Mouse (Mus musculus): ENCODE results near the gene Cdc42bpg. TPM values are rescaled to one million over a fixed set of nuclear protein-coding genes. Genes with fewer than 3 reads are reported as not detected.

The Cdc42bpg gene
- total and polyA plus RNA-seq, 3 experiments, result 2.6 to 4.5 TPM; not detected in 1

- TF ChIP-seq RCOR1 (IDR thresholded peaks at IDR 0.05; ENCODE audit: low read depth, low read length), result no peak
- peak; percentile 98 for TF ChIP-seq SMC3 (IDR thresholded peaks at IDR 0.05; ENCODE audit: low read depth, low read length)
- TF ChIP-seq CHD1 (IDR thresholded peaks at IDR 0.05; ENCODE audit: low read depth, low read length), result no peak
- TF ChIP-seq USF2 (IDR thresholded peaks at IDR 0.05; ENCODE audit: borderline replicate concordance in 1 of 2, insufficient read depth in 1 of 2, low read depth in 1 of 2, low read length in 2 of 2), result no peak
- no peak for TF ChIP-seq TCF12 (IDR thresholded peaks at IDR 0.05; ENCODE audit: low read depth, low read length)
- TF ChIP-seq KAT2A (conservative IDR thresholded peaks at IDR 0.05; ENCODE audit: low read depth, low read length), result no peak
- TF ChIP-seq SIN3A (IDR thresholded peaks at IDR 0.05; ENCODE audit: low read length), result peak; percentile 32; the same call in 1 of the 2 replicates
- TF ChIP-seq E2F4 (IDR thresholded peaks at IDR 0.05; ENCODE audit: borderline replicate concordance, low read depth, low read length), result no peak
- TF ChIP-seq ZNF384 (IDR thresholded peaks at IDR 0.05; ENCODE audit: low read depth, low read length), result no peak
- TF ChIP-seq USF1 (IDR thresholded peaks at IDR 0.05; ENCODE audit: low read depth, low read length), result no peak
- no peak for TF ChIP-seq GATA1 (IDR thresholded peaks at IDR 0.05; ENCODE audit: low read depth, low read length)
- no peak for TF ChIP-seq TAL1 (IDR thresholded peaks at IDR 0.05; ENCODE audit: low read length)
- no peak for TF ChIP-seq JUND (IDR thresholded peaks at IDR 0.05; ENCODE audit: low read depth, low read length)
These were observed 38.1 kb upstream of the Cdc42bpg start (continued) for GRCm38 (mm10) chr19:6268170-6268528.

- no peaks in the 10 kb centered on the region; a peak in 1 of 4 replicates for H3K36me3 ChIP-seq (ENCODE audit: control insufficient read depth in 1 of 2, insufficient read depth in 2 of 2, low read length in 2 of 2)
- H3K9me3 ChIP-seq (replicated peaks; ENCODE audit: insufficient read depth, low read length), result no peaks in the 10 kb centered on the region
- no peak overlapping the region for H3K27ac ChIP-seq (ENCODE audit: control insufficient read depth, low read depth, low read length)
- H3K4me3 ChIP-seq (ENCODE audit: control insufficient read depth in 1 of 2, insufficient read depth in 1 of 2, low read depth in 2 of 2, low read length in 2 of 2), result no peak overlapping the region
- H3K9ac ChIP-seq (ENCODE audit: control insufficient read depth, low read depth, low read length, poor library complexity, severe bottlenecking), result no peak overlapping the region
- no peaks in the 10 kb centered on the region for H3K27me3 ChIP-seq (ENCODE audit: control insufficient read depth in 1 of 2, insufficient read depth in 2 of 2, low read length in 2 of 2)
- TF ChIP-seq RAD21 (IDR thresholded peaks at IDR 0.05; ENCODE audit: low read depth, low read length) (no peak), RCOR1 (IDR thresholded peaks at IDR 0.05; ENCODE audit: low read depth, low read length) (no peak), HCFC1 (IDR thresholded peaks at IDR 0.05; ENCODE audit: low read depth, low read length) (no peak), NELFE (IDR thresholded peaks at IDR 0.05; ENCODE audit: low read depth, low read length) (no peak), ZMIZ1 (IDR thresholded peaks at IDR 0.05; ENCODE audit: low read depth, low read length) (no peak), ZNF384 (IDR thresholded peaks at IDR 0.05; ENCODE audit: low read depth, low read length) (no peak), CTCF (IDR thresholded peaks at IDR 0.05 in 2 of 3, conservative IDR thresholded peaks at IDR 0.05 in 1 of 3; ENCODE audit: control insufficient read depth in 1 of 3, insufficient read depth in 1 of 3, low read depth in 2 of 3, low read length in 3 of 3, poor library complexity in 1 of 3, severe bottlenecking in 1 of 3) (no peak), ZC3H11A (IDR thresholded peaks at IDR 0.05; ENCODE audit: low read depth, low read length) (no peak)
- H3K79me2 ChIP-seq (ENCODE audit: control insufficient read depth, insufficient read depth, low read length, poor library complexity), result no peaks in the 10 kb centered on the region
- DNase-seq (ENCODE audit: low read depth, low spot score), result no peak
- no peaks in the 10 kb centered on the region; a peak in 1 of 4 replicates for H3K4me1 ChIP-seq (ENCODE audit: control insufficient read depth in 1 of 2, insufficient read depth in 2 of 2, low read length in 2 of 2)
These were observed 37.6 kb upstream of the Cdc42bpg start for GRCm38 (mm10) chr19:6268670-6269132.

Data from MEL (cell line).